Mouse (Mus musculus): ENCODE measurements at regions not wholly inside any gene's neighbourhood (a gene's known extent, or its start where the extent isn't known, plus 50 kb on each side); places are given as distances from the start of the nearest gene placed in this dataset.

- TF ChIP-seq EP300 (IDR thresholded peaks at IDR 0.05) (no peak), CTCF (IDR thresholded peaks at IDR 0.05) (no peak)
Observed at GRCm38 (mm10) chr6:94867952-94868351, 168.0 kb upstream of the Lrig1 start.
